Mouse (Mus musculus) adrenal gland, adult 18-20 months (tissue): ENCODE measurements at regions not wholly inside any gene's neighbourhood (a gene's known extent, or its start where the extent isn't known, plus 50 kb on each side); places are given as distances from the start of the nearest gene placed in this dataset.

ENCODE experiments used
- DNase-seq, 2 experiments: peaks; one replicate each; pipeline ENCODE4 v3.0.0; 2021 to 2022; ENCODE audit warnings: low spot score in 2 of 2

DNA sequence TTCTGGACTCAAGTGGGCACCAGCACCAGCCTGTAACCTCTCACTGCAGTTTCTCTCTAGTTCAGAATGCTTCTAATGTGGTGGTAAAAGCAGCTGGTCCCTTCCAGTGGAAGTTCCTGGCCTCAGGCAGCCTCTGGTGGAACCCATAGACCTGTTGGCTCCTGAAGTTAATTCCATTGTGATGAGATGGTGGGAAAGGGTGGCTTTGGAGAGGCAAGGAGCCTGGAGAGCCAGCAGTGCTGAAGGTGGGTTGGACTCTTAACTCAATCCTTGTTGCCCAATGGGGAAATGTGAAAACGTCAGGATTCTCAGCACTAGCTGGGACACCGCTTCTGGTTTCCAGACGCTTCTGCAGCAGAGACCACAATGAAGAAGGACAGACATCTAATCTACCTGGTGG is 210.9 kb downstream of the Opa1 start:
- no peak for DNase-seq

DNA sequence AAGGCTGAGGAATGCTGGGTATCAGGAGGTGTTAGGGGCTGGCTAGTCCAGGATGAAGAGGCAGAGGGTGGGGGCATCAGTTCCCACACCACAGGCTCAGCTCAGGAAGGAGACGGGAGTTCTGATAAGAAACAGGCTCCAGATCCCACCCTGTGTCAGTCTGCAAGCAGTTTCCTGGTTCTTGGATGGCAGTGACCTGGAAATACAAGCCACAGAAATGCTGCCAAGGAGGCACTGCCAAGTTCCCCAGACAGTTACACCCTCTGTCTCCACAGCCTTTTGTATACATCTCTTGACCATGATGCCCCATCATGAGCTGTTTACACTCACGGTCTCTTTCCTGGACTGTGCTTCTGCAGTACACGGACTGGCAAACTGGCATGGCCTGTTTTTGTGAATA is 220.1 kb downstream of the Opa1 start:
- DNase-seq = no peak

DNA sequence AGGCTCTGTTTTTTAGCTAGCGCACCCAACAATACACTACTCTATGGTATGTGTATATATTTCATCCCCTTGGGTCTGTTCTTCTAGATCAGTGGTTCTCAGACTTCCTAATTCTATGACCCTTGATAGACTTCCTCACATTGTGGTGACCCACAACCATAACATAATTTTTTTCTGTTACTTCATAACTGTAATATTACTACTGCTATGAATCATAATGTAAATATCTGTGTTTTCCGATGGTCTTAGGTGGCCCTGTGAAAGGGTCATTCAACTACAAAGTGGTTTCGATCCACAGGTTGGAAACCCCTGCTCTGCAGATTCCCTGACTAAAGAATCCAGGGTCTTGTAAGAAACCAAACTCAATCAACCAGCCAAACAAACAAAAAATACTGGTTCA is 220.8 kb downstream of the Opa1 start:
- no peak for DNase-seq

DNA sequence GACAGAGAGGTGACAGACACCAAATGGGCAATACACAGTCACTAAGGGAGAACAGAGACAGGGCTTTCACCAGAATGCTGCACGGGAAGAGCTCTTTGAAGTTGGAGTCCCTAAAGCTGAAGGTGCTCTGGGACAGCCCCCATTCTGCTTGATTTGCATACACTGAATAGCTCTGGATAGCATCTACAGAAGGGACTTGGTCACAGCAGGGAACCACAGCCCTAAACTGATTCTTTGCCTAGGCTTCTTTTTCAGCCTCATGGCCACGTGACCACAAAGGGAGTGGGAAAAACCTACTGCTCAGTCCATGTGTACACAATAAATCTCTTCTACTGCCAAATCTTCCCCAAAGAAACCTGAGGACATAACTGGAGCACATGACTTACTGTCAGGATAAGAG is 221.3 kb downstream of the Opa1 start:
- DNase-seq = no peak

DNA sequence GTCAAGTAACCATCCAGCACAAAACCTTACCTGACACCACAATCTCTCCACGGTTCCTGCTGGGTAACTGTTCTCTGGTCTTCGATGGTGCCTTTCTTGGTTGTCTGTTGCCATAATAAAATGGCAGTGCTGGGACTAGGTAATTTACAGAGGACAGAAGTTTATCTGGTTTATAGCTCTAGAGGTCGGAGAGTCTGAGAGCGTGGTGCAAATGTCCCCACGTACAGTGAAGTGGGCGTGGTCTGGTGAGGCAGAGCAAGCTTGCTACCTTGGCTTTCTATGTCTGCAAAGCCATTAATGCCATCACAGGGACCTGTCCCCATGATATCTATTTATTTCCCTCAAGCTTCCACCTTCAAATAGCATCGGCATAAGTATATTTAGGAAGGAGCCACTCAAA is 223.0 kb downstream of the Opa1 start:
- no peak for DNase-seq

DNA sequence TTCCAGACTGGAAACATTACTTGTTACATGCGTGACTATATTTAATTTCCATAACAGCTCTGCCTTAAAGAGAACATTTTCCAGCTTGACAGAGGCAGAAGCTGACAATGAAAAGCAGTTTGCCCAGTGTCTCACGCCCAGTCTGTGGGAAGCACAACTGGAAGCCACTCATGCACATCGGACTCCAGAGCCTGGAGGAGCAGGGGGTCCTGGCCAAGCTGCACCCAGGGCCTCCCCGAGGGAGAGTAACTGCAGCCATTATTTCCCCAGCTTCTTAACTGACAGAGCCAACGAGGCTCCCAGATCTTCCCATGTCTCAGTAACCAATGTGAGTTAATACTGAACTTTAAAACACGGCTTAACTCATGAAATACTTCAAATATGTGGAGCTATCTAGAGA is 223.5 kb downstream of the Opa1 start:
- DNase-seq = no peak

DNA sequence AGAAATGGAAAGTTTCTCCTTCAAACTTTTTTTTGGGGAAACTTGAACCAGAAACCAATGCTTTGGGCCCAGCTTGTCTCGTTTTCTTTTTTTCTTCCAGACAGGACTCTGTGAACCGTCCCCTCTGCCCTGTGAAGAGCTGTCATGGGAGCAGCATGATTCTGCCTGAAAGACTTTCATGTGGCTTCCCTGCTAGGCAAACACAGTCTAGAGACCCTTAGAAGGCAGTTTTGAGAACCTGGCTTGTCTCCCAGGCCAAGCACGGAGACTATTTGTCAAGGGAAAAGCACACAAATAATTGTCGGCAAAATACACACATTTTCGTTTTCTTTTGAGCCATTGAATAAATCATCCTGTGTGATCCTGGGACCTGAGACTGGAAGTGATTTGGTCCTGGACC is 228.7 kb downstream of the Opa1 start:
- no peak for DNase-seq

DNA sequence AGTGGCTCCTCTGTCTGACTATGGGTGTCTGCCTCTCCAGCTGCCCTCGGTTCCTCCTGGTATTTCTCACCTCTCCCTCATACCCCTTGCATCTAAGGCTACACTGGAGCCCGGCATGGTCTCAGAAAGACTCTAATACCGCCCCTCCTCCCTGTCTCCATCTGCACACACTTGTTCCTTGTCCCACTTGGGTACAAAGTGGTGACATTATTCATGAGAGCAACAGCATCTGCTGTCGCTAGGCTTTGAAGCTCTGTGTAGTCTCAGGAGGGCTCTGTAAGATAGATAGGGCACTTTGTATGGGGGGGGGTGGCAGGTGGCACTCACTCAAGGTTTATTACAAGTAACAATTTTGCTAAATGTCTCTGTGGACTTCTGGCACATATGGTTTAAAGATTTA is 229.7 kb downstream of the Opa1 start:
- no peak for DNase-seq

DNA sequence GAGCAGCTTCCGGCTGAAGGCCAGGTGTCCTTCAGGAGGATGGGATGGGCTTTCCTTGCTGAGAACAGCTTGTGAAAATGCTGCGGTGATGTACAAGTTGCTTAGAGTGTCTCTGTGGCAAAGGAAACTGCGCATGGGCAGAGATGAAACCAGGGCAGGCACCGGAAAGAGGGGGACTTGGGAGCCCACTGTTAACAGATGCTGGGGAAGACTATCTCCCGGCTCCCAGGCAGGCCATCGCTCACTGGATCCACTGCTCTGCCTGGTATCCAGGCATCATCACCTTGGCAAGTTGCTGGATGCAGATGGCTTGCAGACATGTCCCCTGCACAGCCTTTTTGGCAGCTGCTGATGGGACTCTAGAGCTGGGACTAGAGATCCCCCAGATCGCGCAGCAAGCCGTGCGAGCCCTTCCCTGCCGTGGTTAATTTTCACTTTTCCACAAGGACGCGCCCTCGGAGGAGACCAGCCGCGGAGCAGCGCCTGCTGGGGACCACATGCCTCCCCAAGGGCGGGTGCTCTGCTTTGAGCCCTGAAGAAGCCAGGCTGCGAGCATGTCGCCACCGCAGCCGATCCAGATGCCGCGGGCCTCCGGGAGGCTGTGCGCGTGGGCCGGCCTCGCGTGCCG is 234.4 kb downstream of the Opa1 start:
- DNase-seq = no peak

DNA sequence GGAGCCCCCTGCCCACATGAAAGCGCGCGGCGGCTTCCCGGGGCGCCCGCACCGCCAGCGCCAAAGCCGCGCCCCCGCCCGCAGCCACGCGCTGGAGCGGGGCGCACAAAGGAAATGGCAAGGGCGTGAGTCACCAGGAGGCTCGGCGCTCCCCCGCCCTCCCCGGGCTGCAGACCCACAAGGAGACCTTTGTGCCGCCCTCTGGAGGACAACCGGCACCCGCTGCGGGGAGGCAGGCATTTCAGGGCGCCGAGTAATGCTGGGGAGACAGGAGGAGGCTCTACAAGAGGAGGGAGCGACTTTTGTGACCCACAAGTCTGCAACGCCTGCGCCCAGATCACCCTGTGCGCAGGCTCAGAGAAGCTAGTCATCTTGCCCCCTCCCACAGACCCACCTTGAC is 234.9 kb downstream of the Opa1 start:
- peak; percentile 77 to 81 for DNase-seq

DNA sequence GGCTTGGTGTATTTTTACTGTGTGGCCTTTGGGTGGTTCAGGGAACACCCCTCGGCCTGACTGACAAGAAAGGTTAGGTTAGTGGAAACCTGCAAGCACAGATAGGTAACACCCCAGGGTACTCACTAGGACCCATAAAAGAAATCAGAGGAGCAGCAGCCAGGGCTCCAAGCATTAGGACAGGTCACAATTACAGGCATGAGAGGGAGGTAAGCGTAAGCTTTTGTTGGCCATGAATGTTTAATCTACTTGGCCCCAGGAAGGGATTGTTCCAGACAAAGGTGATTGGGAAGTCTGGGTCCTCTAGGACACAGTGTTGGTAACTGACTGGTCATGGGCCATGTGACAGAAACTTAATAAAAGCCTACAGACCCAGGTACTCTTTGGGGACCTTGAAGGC is 235.5 kb downstream of the Opa1 start:
- no peak for DNase-seq

DNA sequence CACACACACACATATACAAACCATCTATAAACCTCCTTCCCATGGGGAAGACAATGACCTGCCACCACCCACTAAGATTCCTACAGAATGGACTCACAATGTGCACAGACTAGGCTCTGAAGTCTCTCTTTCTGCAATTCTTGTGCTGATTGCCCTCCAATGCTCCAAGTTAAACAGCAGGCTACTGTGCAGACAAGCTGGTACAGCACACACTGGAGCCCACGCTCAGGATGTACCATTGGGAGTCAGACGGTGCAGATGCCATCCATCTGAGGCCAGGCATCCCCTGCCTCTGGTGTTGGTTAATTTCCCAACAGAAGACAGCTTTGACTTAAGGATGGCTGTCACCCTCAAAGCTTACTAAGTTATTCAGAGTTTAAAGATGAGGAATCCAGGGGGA is 236.1 kb downstream of the Opa1 start:
- no peak for DNase-seq

DNA sequence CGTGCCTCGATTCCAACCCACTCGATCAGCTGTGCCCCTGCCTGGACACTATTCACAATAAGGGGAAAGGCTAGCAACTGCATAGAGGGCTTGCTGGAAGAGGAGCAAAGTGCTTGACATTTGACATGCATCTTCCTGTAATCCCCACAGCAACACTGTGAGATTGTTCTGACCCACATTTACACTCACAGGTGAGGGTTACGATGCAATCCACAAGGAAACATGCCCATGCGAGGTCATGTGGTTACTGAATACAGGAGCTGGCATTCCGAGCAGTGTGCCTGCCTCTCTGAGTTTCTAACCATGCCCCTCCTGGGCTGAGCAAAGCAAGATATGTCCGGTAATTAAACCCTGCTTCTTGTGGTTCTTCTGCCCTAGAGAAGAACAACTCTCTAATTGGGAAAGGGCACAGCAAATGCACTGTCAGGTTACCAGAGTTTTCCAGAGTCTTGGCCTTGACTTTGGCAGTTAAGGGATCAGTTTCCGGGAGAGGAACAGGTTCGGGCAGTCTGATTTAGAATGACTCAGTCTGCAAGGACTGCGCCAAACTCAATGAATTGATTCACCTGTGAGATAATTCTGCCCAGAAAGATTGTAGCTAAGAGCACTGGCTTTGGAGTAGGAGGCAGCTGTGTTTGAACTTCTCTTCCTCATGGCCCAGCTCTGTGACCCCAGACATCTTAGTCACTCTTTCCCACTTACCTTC is 236.7 kb downstream of the Opa1 start:
- no peak for DNase-seq

DNA sequence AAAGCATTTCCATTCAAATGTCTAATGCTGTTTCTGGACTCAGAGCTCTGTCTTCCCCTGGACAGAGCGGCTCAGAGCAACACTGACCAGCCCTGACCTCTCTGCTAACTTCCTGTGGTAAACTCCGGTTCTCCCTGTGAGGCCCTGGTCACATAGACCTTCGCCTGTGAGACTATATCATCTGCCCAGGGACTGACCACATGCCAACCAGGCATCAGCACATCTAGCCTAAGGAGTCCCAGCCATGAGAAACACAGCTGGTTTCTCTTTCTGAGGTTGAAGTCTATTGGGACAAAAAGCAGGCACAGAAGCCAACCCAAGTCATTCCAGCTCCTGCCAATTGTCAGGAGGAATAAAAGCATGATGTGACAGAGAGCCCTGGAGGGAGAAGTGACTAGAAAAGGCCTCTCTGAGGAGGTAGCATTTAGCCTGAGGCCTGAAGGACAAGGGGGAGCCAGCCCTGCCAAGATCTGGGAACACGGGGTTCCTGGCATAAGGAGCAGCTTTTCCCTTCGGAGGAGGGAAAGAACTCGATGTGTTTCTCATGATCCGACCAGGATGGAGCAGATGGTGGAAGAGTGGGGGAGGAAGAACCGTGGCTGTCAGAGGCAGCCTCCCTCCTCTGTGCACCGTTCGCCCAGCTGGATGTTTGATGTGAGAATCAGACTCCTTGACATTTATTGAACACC is 237.7 kb downstream of the Opa1 start:
- peak in 1 of 2 experiments; percentile 38 for DNase-seq

DNA sequence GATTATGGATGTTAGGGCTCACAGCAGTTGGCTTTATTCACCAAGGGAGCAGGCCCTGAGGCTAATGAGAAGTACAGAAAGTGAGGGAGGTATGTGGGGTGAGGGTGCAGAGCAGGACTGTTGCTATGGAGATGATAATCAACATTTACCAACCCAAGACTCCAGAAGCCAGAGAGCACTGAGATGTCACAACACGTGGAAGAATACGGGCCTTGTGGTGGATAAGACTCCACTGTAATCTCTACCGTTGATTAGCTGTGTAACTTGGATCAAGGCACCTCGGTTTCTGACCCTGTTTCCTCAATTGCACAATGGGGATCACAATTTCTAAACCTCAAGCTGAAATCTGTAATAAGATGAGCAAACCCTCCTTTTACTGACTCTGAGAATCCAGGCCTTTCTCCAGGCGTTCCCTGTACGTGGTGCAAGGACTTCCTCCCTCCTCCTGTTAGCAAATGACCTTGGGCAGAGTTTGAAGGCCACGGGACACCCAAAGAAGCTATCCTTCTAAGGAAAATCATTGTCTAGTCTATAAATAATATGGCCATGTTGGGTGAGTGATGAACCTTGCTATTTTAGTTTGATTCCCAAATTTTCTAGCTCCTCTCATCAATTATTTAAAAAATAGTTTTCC is 239.8 kb downstream of the Opa1 start:
- no peak for DNase-seq

DNA sequence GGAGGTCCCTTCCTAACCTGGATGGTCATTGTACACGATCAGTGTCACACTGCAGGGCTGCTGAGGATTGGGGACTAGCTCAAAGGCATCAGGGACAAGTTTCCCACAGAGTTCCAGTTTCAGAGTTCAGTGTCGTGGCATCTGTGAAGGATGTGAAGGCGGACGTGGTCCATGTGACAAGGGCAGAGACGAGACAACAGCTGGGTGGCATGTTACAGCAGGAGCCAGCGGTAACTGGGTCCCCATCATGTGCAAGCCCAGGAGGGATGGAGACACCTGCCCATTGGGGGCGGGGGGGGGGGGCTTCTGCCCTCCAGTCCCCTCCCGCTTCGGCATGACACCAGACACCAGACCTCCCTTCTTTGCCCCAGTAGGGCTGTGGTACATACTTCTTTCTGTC is 241.6 kb downstream of the Opa1 start:
- DNase-seq = no peak

DNA sequence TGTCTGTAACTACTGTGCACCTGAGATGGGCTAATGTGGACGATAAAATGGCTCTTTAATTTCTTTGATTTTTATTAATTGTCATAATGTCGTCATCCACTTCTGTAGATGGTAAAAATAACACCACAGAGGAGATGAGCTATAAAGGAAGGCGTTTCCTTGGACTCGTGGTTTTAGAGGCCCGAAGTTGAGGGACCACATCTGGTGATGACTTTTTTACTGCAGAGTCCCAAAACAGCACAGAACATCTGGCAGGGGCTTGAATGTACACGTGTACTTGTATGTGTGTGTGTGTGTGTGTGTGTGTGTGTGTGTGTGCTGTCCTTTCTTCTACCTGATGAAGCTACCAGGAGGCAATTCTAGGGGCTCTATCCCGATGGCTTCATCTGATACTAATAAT is 242.1 kb upstream of the Hes1 start:
- no peak for DNase-seq

DNA sequence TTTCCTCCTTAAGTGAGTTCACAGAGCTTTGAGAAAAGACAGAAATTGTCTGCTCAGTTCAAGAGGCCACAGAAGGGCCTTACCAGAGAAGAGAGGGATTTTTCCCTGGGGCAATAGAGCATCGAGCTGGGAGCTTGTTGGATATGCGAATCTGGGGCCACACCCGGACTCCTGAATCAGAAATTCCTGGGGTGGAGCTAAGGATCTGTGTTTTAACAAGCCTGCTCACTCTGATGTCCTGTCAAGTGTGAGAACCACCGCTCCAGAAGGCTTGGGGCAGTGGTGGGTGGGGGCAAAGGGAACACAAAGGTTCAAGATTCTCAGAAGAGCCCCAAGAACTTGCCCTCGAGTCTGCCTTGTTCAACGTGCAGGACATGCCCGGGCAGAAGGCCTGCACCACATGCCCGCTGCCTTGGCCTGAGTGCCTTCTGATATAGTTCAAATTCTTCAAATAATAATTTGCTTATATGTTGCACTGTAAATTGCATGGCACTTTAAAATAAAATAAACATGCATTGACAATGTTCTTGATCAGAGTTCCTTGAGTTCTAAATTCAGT is 241.3 kb upstream of the Hes1 start:
- DNase-seq = no peak

DNA sequence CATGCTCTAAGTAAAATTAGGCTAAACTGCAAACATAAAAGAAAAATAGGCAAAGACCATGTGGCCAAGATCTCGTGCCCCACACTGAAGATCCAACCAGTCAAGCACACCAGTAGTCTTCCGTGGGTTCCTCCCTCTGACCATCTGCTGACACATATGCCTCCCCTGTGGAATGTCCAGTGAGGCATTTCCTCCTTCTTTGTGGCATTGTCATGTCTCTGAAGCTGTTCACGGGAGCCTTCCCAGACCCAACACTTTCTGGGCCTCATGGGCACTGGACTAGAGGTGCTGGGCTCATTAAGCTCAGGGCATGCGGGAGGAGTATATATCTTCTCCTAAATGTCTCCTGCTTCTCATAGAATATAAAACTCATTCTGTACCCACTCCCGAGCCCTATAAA is 237.3 kb upstream of the Hes1 start:
- DNase-seq = no peak

DNA sequence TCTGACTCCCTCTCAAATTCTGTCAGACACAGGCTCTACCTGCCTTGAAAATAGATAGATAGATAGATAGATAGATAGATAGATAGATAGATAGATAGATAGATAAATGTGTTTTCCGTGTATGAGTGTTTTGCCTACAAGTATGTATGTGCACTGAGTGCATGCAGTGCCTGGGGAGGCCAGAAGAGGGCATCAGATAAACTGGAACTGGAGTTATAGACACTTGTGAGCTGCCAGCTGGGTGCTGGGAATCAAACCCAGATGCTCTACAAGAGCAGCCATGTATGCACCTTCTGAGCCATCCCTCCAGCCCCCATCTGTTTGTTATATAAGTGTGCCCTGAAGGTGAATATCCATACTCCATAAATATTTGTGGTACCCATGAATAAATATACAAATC is 236.4 kb upstream of the Hes1 start:
- DNase-seq = no peak

DNA sequence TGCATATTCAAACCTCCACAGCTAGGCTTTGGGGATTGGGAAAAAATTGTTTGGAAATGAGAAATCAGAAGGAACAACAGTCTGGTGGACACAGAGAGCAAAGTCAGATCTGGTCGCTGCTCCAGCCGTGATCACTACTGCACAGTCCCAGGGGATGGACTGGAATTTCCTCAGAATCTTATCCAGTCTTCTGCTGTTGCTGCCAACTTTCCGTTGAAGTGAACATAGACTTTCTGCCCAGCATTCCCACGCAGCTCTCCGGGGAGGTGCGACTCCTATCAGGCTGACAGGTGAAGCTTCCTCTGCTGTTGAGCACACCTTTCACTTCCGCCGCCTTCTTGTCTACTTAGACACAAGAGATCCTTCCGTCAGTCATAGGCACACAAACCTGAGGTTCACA is 234.7 kb upstream of the Hes1 start:
- no peak for DNase-seq

DNA sequence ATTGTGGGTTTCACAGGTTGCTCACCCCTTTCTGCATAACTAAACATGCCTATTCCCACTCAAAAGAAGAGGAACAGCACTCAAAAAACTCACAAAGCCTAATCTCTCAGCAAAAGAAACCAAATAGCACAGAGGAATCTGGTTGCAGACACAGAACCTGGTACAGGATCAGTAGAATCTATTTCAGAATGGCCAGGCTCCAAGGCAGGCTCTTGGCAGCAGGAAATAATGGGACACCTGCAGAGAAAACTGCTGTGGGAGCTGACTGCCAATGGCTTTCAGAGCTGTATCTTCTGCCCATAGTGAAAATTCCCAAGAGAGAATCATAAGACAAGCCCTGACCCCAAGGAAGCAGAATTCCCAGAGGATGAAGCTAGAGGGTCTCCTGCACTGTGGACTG is 234.1 kb upstream of the Hes1 start:
- DNase-seq = no peak
